Mouse (Mus musculus): Measurements from ENCODE around the gene Tysnd1.
A peak's percentile ranks its signal among the peaks of the same experiment; 100 is the strongest.

The Tysnd1 gene

GRCm38 (mm10) chr10:61694870-61695670 is at the start of gene Tysnd1:
Gene Tysnd1, plus strand, starts transcription at chr10:61695514.
- DNase-seq: peak; percentile 98

- no peak for DNase-seq
Observed at GRCm38 (mm10) chr10:61646557-61646956, 48.8 kb upstream of the Tysnd1 start.

GRCm38 (mm10) chr10:61647790-61648736 is 47.3 kb upstream of the Tysnd1 start, which contains the start of gene Ppa1:
Gene Ppa1, plus strand, starts transcription at chr10:61648552.
- peak; percentile 95 for DNase-seq

DNA sequence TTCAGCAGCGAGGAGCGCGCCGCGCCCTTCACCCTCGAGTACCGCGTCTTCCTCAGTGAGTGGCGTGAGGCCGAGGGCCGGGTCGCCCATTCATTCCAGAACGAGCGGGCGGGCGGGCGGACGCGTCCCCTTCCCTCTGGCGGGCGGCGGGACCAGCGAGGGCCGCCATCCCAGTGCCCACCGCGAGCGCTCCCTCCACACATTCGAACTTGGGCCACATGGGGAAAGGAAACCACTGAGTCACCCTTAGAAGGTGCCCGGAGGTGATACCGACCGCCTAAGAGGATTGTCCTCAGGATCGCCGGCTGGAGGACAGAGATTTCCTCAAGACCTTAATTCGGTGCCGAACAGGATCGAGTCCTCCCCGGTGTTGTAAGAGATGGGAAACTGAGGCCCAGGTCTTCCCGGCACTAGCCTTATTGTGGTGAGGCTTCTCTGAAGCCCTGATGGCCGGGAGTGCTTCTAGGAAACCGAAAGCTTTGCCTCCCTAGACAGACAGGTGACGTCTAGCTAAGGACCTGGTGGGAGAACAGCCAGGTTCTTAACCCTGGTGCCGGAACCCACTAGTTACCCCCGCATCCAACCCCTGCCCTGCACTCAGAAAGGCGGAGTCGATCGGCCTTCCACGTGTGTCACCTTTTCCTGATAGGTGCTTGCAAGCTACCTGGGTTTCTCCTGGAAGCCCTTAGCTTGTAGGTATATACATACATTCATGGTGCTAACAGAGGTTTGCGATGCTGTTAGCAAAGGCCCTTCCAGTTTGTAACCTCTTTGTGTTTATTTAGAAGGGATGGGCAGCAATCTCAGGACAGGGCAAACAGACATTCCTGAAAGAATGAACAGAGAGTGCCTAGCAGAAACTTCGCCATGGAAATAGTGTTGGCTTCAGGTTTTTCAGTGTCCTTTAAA is 46.3 kb upstream of the Tysnd1 start:
- DNase-seq: peak; percentile 26

DNA sequence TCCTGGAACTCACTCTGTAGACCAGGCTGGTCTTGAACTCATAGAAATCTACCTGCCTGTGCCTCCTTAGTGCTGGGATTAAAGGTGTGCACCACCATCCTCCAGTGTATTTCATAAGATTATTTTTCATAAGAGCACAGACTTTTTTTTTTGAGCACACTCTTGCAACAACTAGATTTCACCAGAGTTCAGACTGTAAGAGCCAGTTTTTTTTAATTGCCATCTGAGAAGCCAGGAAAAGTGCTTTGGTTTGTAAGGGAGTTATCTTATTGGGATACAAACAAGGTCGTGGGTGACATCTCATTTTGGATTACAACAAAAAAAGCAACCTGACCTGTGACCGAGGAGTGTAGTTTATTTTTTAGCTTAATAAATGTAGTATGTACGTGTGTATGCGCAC is 41.2 kb upstream of the Tysnd1 start:
- DNase-seq: no peak

DNA sequence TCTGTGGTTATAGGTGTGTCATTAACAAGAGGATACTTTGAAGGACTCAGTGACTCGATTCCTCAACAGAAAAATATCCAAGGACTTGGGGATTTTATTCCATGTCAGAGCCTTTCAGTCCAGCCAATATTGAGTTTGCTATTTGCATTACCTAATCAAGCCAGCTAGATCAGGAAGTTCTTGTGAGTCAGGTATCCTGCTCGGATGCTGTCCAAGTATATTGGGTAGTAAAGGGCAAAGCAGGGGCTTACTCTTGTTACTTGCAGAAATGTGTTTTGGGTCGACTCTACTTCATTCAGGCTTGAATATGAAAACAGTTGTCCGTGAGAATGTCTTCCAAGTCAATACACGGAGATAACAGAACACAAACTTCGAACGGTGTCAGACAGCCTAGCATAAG is 40.6 kb upstream of the Tysnd1 start:
- no peak for DNase-seq

DNA sequence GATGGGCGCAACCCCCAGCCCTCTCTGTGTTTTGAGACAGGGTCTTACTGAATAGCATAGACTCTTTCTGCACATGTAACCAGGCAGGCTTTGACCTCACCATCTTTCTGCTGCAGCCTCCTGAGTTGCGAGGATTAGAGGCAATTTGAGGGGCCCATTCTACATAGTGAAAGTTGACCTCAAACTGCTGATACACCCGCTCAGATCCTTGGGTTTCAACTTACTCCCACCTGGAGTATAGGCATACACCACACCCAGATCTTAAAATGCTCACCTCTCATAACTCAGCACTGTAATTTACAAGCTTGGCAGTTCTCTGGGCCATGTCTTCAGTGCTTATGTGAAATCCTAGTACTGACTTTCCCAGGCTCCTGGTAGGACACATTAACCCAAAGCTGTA is 40.1 kb upstream of the Tysnd1 start:
- no peak for DNase-seq

GRCm38 (mm10) chr10:61656928-61657882 is 38.1 kb upstream of the Tysnd1 start:
- DNase-seq: no peak

- DNase-seq: peak; percentile 62
Observed at GRCm38 (mm10) chr10:61657985-61658384, 37.3 kb upstream of the Tysnd1 start.

- DNase-seq: no peak
Observed at GRCm38 (mm10) chr10:61661887-61662286, 33.4 kb upstream of the Tysnd1 start.

- DNase-seq: no peak
Observed at GRCm38 (mm10) chr10:61662391-61662988, 32.8 kb upstream of the Tysnd1 start.

DNA sequence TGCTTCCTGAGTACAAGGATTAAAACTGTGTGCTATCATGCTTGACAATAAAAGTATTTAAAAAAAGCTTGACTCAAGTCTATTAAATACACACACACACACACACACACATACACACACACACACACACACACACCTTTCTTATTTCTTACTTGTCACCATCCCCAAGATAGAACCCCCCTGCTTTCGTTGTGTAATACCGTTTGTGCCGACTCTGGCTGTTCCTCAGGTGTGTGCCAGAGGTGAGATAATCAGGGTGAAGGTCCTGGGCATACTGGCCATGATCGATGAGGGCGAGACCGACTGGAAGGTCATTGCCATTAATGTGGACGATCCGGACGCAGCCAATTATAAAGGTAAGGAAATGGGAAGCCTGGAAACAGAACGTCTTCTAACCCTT is 30.2 kb upstream of the Tysnd1 start:
- DNase-seq: no peak

DNA sequence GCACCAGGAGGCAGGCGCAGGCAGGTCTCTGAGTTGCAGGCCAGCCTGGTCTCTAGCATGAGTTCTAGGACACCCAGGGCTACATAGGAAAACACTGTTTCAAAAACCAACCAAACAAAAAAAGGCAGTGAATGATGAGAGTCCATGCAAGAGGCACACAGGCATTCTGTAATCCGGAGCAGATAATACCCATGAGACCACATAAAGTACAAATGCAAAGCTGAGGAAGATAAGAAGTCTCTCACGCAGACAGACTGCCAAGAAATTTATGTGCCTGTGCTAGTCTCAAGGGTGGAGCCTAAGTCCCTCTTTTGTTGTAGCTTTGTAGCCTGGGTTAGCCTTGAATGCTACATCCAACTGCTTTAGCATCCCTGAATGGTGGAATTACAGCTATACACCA is 29.7 kb upstream of the Tysnd1 start:
- DNase-seq: no peak

- DNase-seq: no peak
Observed at GRCm38 (mm10) chr10:61669289-61669688, 26.0 kb upstream of the Tysnd1 start.

- no peak for DNase-seq
Observed at GRCm38 (mm10) chr10:61669896-61670295, 25.4 kb upstream of the Tysnd1 start.

GRCm38 (mm10) chr10:61670758-61671157 is 24.6 kb upstream of the Tysnd1 start:
- no peak for DNase-seq

GRCm38 (mm10) chr10:61675935-61676334 is 19.4 kb upstream of the Tysnd1 start:
- DNase-seq: no peak

DNA sequence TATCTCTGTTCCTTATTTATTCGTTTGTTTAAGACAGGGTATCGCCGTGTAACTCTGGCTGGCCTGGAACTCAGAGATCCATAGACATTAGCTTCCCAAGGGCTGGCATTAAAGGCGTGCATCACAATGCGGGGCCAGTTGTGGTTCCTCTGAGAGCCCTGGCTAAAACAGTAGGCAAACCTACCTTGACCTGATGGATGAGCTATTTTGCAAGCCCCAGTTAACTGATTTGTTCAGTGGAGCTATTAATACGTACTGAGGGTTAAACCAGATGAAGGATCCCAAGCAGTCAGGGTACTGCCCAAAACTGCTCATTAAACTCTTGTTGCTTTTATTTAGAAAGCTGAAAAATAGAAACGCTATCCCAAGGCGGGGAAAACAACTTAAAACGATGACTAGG is 15.8 kb upstream of the Tysnd1 start:
- peak; percentile 7 for DNase-seq

DNA sequence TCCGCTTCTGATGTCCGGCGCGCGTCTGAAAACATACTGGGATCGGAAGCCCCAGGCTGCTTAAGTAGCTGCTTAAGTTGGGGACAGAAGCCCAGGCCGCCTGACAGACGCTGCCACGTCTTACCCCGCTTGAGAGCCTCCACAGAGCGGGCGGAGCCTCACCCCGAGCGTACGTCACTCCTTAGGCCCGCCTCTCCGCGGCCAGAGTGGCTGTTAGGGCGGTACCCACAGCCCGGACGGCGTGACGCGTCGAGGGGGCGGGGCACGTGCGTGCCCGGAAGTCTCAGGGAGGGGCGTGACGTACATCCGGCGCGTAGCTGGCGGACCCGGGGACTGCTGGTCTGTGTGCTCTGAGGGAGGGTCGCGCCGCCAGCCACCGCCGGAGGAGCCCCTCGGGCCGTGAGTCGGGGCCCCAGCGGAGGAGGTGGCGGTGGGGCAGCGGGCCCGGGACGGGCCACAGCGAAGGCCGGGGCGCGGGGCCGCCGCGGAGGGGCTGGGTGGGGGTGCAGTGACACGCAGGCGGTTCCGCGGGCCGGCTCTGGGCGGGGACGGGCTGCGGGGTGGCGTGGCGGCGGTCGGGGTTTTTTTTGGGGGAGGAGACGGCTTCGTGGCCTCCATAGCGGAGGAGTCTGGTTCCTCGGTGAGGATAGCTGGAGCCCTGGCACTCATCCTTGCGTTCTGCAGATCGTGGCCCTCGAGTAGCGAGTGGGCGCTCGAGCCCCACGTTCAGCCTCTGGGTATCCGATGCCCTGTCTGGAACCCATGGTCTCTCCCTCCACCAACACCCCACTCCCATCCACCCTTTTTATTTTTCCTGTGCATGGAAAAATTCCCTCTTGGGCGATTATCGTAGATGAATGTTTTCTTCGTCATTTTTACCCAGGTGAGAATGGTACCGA is 15.1 kb upstream of the Tysnd1 start, which contains the start of gene Sar1a:
Sar1a (plus strand) TSS at position 285 of the 899 bp plus-strand sequence.
- DNase-seq: peak; percentile 99

GRCm38 (mm10) chr10:61689405-61689804 is 5.9 kb upstream of the Tysnd1 start:
- DNase-seq: no peak

All from embryo, embryonic 11 days (tissue).